Mouse (Mus musculus): ENCODE measurements around the gene Gpatch3. TPM values are rescaled to one million over a fixed set of nuclear protein-coding genes. Genes with fewer than 3 reads are reported as not detected.

Gene Gpatch3
- total RNA-seq, 2 experiments from 2014 or later, result 6.2 to 10.0 TPM

Small RNA genes lying within 50 kb of the gene (microRNA-seq; reads per million reads assigned to microRNA genes)
- gene Gm23158, result not detected

Other genes starting within 250 kb of the Gpatch3 start
- 10 to 100 TPM; 52.0 to 52.9 TPM for gene Wdtc1, start 221.3 kb upstream of the Gpatch3 start, total RNA-seq (2021)
- gene Slc9a1, start 205.0 kb upstream of the Gpatch3 start, total RNA-seq (2021), result 10 to 100 TPM; 30.4 to 36.2 TPM
- not detected for gene Tent5b, start 94.6 kb upstream of the Gpatch3 start, total RNA-seq (2021)
- gene Trnp1, start 76.2 kb upstream of the Gpatch3 start, total RNA-seq (2021), result 10 to 100 TPM; 49.4 to 54.1 TPM
- under 1 TPM in 1 of 2 experiments, not detected in 1; 0.46 TPM for gene Kdf1, start 55.8 kb upstream of the Gpatch3 start, total RNA-seq (2021)
- 100 to 1,000 TPM; 119 to 121 TPM for gene Nudc, start 28.7 kb upstream of the Gpatch3 start, total RNA-seq (2021)
- gene Nr0b2, start 21.4 kb upstream of the Gpatch3 start, total RNA-seq (2021), result not detected
- 10 to 100 TPM; 11.2 to 14.6 TPM for gene Gpn2, start 9.6 kb downstream of the Gpatch3 start, total RNA-seq (2021)
- 1 to 10 TPM; 1.9 to 2.2 TPM for gene Sfn, start 27.4 kb downstream of the Gpatch3 start, total RNA-seq (2021)
- 10 to 100 TPM; 37.1 to 37.8 TPM for gene Zdhhc18, start 75.4 kb downstream of the Gpatch3 start, total RNA-seq (2021)
- gene Pigv, start 97.9 kb downstream of the Gpatch3 start, total RNA-seq (2021), result 10 to 100 TPM; 11.5 to 12.8 TPM
- 100 to 1,000 TPM; 114 to 121 TPM for gene Arid1a, start 182.0 kb downstream of the Gpatch3 start, total RNA-seq (2021)